Mouse (Mus musculus) limb, embryonic 14.5 days (tissue): ENCODE data around the gene Ppil1. TPM values are rescaled to one million over a fixed set of nuclear protein-coding genes. Genes with fewer than 3 reads are reported as not detected.
"Not testable (repeated sequence)": the region's sequence is repeated elsewhere in the genome, so short reads cannot be mapped to it uniquely, and the experiment has no call there.

Experiments used
- ATAC-seq: fragments of 200-750 bp; cut with Nextera tagmentation; 2 replicates; pipeline ENCODE4 v1.8.0; 2017; ENCODE audit warnings: low read depth, moderate number of reproducible peaks, moderate TSS enrichment; ENCODE audit not compliant: low FRiP score
- DNase-seq: peaks from one replicate; pipeline ENCODE4 v3.0.0-alpha.2; 2015; ENCODE audit warnings: low spot score
- H3K27ac ChIP-seq: fragments of 300-500 bp; sonication (generic); replicated peaks from 2 replicates; pipeline ENCODE4 v1.5.1; 2014; ENCODE audit warnings: low read depth, mild to moderate bottlenecking, low read length, moderate library complexity, mixed read lengths
- H3K27me3 ChIP-seq: fragments of 300-500 bp; sonication (generic); 2 replicates; pipeline ENCODE4 v1.6.1; 2014; ENCODE audit warnings: low read length, mixed read lengths; ENCODE audit not compliant: control insufficient read depth, insufficient read depth
- H3K36me3 ChIP-seq: fragments of 300-500 bp; sonication (generic); 2 replicates; pipeline ENCODE4 v1.6.1; 2014; ENCODE audit warnings: mild to moderate bottlenecking, low read length, moderate library complexity, mixed read lengths; ENCODE audit not compliant: control insufficient read depth, insufficient read depth
- H3K4me1 ChIP-seq: fragments of 300-500 bp; sonication (generic); 2 replicates; pipeline ENCODE4 v1.6.1; 2014; ENCODE audit warnings: antibody characterized with exemption, low read length, mixed read lengths; ENCODE audit not compliant: control insufficient read depth, insufficient read depth
- H3K4me2 ChIP-seq: fragments of 300-500 bp; sonication (generic); replicated peaks from 2 replicates; pipeline ENCODE4 v1.6.1; 2014; ENCODE audit warnings: low read depth, mild to moderate bottlenecking, low read length, moderate library complexity; ENCODE audit not compliant: severe bottlenecking
- H3K4me3 ChIP-seq: fragments of 300-500 bp; sonication (generic); replicated peaks from 2 replicates; pipeline ENCODE4 v1.5.1; 2014; ENCODE audit warnings: low read length
- H3K9ac ChIP-seq: fragments of 300-500 bp; sonication (generic); 2 replicates; pipeline ENCODE4 v1.6.1; 2014; ENCODE audit warnings: mild to moderate bottlenecking, low read depth, low read length, moderate library complexity; ENCODE audit not compliant: severe bottlenecking
- H3K9me3 ChIP-seq: fragments of 300-500 bp; sonication (generic); 2 replicates; pipeline ENCODE4 v1.6.1; 2016; ENCODE audit warnings: low read length; ENCODE audit not compliant: control insufficient read depth
- POLR2A ChIP-seq: fragments of 200-500 bp; IDR thresholded peaks from 2 replicates; pipeline ENCODE4 v1.8.0; 2012; ENCODE audit warnings: inconsistent platforms, mild to moderate bottlenecking, moderate library complexity, borderline replicate concordance; ENCODE audit not compliant: insufficient read depth, insufficient read length; ENCODE audit errors: extremely low read depth
- WGBS: fragments of 180-500 bp; shearing (Covaris S2); extraction: QIAGEN DNeasy Blood & Tissue Kit; methylation state at CpG from one replicate; pipeline ENCODE4 v1.1.7; 2014; 5-methylcytosine and 5-hydroxymethylcytosine counted together
- polyA plus RNA-seq, 2 experiments: library from polyadenylated mRNA; depleted of rRNA in 1 of 2; stranded (reverse) in 1 of 2; unstranded in 1 of 2; fragments of >200 nt; fragmentation: Nextera tagmentation in 1 of 2; extraction: Ambion mirVana in 1 of 2; gene quantifications; 2 replicates each; pipeline versions ENCODE4 v1.2.1 to v1.2.3; 2012 to 2014

Gene Ppil1
- polyA plus RNA-seq, 2 experiments = 78.5 to 130 TPM

GRCm38 (mm10) chr17:29258921-29259320, 5.1 kb downstream of the Ppil1 start:
- Histone ChIP-seq H3K27ac (no peak overlapping the region), H3K4me1 (peaks cover 3% of the 10 kb centered on the region; the same call in 1 of the 2 replicates), H3K9me3 (no peaks in the 10 kb centered on the region), H3K9ac (no peak overlapping the region), H3K4me3 (no peak overlapping the region), H3K4me2 (no peak overlapping the region), H3K36me3 (peaks cover 52% of the 10 kb centered on the region), H3K27me3 (no peaks in the 10 kb centered on the region)
- DNase-seq (no peak), ATAC-seq (no peak)
- no peak for TF ChIP-seq POLR2A
- WGBS = 93% methylated on average over 2 of the region's 2 CpGs

- no peaks in the 10 kb centered on the region for H3K9me3 ChIP-seq
- 69% methylated on average over 10 of the region's 10 CpGs for WGBS
- TF ChIP-seq POLR2A = no peak
- no peak overlapping the region for H3K4me2 ChIP-seq
- H3K36me3 ChIP-seq = peaks cover 52% of the 10 kb centered on the region
- no peak overlapping the region for H3K27ac ChIP-seq
- H3K4me1 ChIP-seq = peaks cover 3% of the 10 kb centered on the region; the same call in 1 of the 2 replicates
- no peak overlapping the region for H3K9ac ChIP-seq
- no peak overlapping the region for H3K4me3 ChIP-seq
- H3K27me3 ChIP-seq = no peaks in the 10 kb centered on the region
- no peak for ATAC-seq
- no peak for DNase-seq
Measured at GRCm38 (mm10) chr17:29258025-29258558, 5.9 kb downstream of the Ppil1 start.

- no peak overlapping the region for H3K4me2 ChIP-seq
- TF ChIP-seq POLR2A = no peak
- DNase-seq = no peak
- no peaks in the 10 kb centered on the region for H3K27me3 ChIP-seq
- peaks cover under 1% of the 10 kb centered on the region; the same call in 1 of the 2 replicates for H3K4me1 ChIP-seq
- WGBS = 96% methylated on average over 10 of the region's 10 CpGs
- no peak overlapping the region for H3K27ac ChIP-seq
- no peak overlapping the region for H3K4me3 ChIP-seq
- no peak overlapping the region; the same call in 1 of the 2 replicates for H3K9ac ChIP-seq
- ATAC-seq = no peak
- H3K9me3 ChIP-seq = no peaks in the 10 kb centered on the region
- H3K36me3 ChIP-seq = peaks cover 57% of the 10 kb centered on the region
Measured at GRCm38 (mm10) chr17:29257001-29257511, 6.9 kb downstream of the Ppil1 start.

DNA sequence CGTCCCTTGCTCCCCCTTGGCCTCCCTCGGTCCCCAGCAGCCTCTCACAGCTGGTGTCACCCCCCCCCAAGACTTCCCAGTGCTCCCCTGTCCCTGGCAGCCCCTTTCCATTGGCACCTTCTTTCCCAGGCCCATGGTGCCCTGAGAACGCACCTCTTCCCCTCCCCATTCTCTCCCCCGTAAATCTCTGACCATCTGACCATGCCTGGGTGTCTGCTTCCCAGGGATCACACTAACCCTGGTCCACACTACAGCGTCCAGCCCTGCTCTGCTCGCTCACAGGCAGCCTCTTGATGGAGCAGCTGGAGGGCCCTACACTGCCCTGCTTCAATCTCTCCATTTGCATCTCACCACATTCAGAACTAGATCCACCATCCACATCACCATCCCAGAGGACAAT, 7.5 kb downstream of the Ppil1 start:
- H3K4me3 ChIP-seq = no peak overlapping the region
- H3K27ac ChIP-seq = no peak overlapping the region
- DNase-seq (no peak), ATAC-seq (no peak)
- H3K9ac ChIP-seq = no peak overlapping the region
- H3K4me1 ChIP-seq = peaks cover 6% of the 10 kb centered on the region; the same call in 1 of the 2 replicates
- 78% methylated on average over 6 of the region's 6 CpGs for WGBS
- H3K36me3 ChIP-seq = peaks cover 60% of the 10 kb centered on the region
- no peaks in the 10 kb centered on the region for H3K27me3 ChIP-seq
- no peaks in the 10 kb centered on the region for H3K9me3 ChIP-seq
- no peak overlapping the region for H3K4me2 ChIP-seq
- TF ChIP-seq POLR2A = no peak

- not testable (repeated sequence) for DNase-seq, ATAC-seq, H3K9ac ChIP-seq, H3K9me3 ChIP-seq, H3K4me1 ChIP-seq, H3K4me3 ChIP-seq, H3K27me3 ChIP-seq, H3K27ac ChIP-seq, H3K4me2 ChIP-seq
- WGBS = 91% methylated on average over 6 of the region's 6 CpGs
- peaks cover 61% of the 10 kb centered on the region for H3K36me3 ChIP-seq
Measured at GRCm38 (mm10) chr17:29254784-29255183, 9.2 kb downstream of the Ppil1 start.
